Mouse (Mus musculus): ENCODE measurements around the gene Plscr2.
"Not testable (repeated sequence)": the region's sequence is repeated elsewhere in the genome, so short reads cannot be mapped to it uniquely, and the experiment has no call there.

DNA sequence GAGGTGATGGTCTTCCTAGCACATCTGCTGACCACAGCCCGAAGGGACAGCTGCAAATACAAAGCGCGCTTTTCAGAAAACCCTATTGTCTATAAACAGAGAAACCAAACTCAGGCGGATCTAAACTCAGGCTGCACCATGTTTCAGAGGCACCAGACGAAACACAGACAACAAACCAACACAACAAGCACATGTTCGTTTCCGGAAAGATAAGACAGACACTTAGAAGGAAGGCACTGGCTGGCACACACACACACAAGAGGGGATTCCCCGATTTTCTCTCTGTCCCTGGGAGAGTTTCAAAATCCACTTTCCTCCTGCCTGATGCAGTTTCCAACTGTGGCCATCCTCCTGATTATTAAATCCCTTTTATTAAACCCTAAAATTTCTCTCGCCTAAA is 50.5 kb downstream of the Plscr2 start:
- not testable (repeated sequence) for TF ChIP-seq CTCF (IDR thresholded peaks at IDR 0.05; ENCODE audit: borderline replicate concordance, insufficient read depth, low read length); POLR2A (IDR thresholded peaks at IDR 0.05; ENCODE audit: low read depth, low read length)

Data from embryonic fibroblast, embryonic 13.5 days (primary cell).